Mouse (Mus musculus) embryo, embryonic 11 days (tissue): ENCODE data around the gene Elmod1.

Experiments
- DNase-seq: peaks from one replicate; pipeline ENCODE4 v3.0.0-alpha.2; 2015

The Elmod1 gene

GRCm38 (mm10) chr9:53905418-53905817 is 69.7 kb downstream of the Elmod1 start:
- peak; percentile 49 for DNase-seq

GRCm38 (mm10) chr9:53903215-53903842 is 71.8 kb downstream of the Elmod1 start:
- no peak for DNase-seq

DNA sequence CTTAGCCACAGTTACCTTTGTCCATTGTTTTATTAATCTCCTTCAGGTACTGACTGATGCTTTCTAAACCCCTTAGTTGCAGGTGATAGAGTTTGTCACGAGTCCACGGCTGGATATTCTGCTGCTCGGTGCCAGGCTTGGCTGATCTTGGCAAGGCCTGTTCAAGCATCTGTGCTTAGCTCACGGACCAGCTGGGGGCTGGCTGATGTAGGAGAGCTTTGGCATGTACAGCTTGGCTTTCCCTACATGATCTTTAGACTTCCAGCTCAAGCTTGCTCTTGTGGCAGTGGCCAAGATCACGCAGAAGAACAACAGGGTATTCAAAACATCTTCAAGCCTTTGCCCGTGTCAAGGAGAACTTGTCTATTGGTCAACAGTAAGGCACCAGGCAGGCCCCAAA is 75.3 kb downstream of the Elmod1 start:
- DNase-seq: no peak

GRCm38 (mm10) chr9:53895827-53896226 is 79.3 kb downstream of the Elmod1 start:
- DNase-seq: peak; percentile 5

DNA sequence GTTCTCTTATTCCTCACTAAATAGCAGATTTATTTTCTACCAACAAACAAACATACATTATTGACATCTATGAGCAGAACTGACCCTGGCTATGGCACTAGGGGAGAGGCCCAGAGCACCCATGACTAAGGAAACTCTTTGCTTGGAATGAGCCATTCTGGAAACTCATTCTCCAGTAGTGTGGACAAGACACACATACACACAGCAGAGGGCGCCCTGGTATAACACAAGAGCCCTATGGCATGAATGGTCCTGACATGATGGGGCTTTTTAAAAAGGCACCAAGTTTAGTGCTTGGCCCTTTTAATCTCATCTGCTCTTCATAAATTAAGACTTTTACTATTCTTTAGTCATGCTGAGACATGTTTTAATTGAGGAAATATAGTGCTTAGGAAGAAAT is 85.0 kb downstream of the Elmod1 start:
- DNase-seq: peak; percentile 71

DNA sequence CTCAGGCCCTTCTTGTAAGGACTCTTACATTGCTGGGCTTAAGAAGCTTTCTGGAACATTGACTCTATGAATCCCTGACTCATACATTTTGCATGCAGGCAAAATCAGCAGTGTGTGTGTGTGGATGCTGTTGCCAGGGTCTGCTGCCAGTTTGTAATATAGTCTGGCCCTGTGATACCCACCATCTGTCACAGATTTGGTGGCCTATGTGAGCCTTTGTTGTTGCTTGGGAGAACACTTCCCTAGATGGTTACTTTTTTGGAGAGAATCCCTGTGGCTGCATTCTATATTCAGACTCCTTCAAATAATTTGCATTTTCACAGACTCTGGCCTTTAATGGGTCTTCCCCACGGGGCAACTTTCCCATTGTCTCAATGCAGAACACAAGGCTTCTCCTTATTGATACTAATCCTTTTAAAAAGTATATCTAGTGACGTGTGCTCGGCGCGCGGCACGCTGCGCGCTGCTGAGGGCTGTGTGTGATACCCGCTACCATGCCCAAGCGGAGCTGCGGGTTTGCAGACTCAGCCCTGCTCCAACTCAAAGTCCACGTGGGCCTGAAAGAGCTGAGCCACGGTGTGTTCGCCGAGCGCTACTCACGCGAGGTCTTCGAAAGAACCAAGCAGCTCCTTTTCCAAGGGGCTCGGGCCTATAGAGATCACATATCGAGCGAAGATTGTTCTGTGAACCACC is 91.4 kb downstream of the Elmod1 start:
- no peak for DNase-seq

DNA sequence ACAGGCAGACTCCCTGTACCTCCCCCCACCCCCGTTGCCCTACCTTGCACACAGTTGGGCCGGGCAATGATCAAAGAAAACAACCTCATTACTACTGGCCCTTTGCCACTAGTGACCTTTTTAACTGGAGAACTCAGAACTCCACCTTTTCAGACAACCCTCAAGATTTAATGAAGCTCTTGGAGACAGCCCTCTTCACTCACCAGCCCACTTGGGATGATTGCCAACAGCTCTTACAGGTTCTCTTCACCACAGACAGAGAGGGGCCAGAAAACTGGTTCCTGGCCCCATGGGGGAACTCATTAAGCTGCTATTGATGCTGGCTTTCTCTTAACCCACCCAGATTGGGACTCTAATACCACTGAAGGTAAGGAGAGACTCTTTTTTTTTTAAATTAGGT is 97.7 kb downstream of the Elmod1 start:
- no peak for DNase-seq

DNA sequence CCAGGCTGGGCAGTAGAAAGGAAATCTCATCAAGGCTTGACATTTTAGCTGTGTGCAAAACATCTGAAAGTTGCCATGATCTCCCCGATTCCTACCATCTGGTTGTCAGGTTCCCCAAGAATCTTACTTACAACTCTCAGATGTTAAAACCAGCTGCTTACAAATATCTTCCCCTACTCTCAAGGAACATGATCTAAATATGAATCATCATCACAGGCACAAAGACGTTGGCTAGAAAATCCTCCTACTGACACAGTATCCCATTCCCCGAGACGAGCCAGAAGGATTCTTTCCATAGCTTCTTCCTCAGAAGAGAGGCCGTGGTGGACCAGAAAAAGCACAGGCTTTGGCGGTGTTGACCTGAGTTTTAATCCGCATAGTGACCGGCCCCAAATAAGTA is 101.9 kb downstream of the Elmod1 start:
- DNase-seq: no peak
